Mouse (Mus musculus): ENCODE results near the gene Slc6a1.

Slc6a1 gene

DNA sequence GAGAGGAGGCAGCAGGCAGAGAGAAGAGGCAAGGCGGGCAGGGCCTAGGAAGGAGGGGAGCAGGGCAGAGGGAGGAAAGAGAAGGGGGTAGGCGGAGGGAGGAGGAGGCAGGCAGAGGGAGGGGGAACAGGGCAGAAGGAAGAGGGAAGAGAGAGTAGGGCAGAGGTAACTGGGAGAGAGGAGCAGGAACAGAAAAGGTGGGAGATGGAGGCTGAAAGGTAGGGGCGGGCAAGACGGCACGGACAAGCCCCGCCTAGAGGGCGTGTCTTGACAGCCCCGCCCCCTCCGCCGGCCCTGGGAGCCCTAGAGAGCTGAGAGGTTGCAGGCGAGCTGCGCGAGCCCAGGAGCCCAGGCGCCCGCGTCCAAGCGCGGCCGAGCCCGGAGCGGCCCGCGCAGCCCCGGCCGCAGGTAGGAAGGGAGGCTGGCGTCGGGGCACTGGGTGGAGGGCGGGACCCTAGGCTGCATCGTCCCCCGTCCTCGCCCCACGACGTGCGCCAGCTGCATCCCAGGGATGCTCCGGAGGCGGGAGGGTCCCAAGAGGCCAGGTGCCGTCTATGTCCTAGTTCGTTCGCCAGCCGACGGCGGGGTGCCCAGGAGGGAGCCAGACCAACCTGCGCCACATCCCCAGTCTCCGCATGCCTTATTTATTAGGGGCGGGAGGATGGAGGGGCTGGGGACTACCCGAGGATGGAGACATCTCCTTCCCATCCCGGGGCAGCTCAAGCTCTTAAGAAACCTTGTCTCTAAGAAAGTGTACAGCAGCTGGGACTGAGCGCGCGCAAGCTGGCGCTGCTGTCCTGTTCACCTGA, at the start of gene Slc6a1:
Gene Slc6a1, plus strand, starts transcription at position 167 of the 809 bp plus-strand sequence.
- in situ Hi-C loops (cut with MboI; ENCODE audit: low pct_unique_long_range_greater_than_20kb in 1 of 2, low sequenced_read_pairs in 2 of 2, unreplicated experiment in 1 of 2) = no loop called here

DNA sequence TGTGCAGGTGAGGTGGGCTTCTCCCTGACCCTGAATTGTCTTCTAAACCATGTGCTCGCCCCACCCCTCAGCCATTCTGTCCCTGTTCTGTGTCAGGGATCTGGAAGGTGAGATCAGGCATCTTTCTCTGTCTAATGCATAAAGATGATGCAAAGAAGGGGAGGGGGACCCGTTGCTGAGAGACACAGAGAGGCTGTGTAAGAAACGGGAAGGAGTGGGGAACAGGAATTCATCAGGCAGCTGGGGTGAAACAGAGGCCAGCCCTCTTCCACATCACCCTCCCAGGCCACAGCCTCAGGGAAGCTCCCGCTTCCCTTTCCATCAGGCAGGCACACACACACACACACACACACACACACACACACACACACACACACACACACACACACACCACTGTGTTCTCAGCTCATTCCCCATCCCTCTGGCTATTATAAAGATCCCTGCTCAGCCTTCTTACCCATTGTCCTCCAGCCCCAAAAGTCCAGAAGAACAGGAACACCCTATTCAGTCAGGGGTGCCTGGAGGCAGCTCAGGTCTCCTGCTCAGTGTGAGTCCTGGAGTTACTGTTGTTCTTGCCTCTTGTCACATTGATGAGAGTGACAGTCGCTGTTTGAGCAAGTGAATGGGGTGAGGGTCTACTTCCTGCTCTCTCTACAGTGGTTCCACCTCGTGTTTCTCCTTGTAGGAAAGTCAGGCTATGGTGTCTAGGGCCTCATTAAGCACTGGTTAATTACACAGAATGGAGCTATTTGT, 43.4 kb upstream of the Slc6a1 start:
- in situ Hi-C loops (cut with MboI; ENCODE audit: low pct_unique_long_range_greater_than_20kb in 1 of 2, low sequenced_read_pairs in 2 of 2, unreplicated experiment in 1 of 2) = no loop called here

DNA sequence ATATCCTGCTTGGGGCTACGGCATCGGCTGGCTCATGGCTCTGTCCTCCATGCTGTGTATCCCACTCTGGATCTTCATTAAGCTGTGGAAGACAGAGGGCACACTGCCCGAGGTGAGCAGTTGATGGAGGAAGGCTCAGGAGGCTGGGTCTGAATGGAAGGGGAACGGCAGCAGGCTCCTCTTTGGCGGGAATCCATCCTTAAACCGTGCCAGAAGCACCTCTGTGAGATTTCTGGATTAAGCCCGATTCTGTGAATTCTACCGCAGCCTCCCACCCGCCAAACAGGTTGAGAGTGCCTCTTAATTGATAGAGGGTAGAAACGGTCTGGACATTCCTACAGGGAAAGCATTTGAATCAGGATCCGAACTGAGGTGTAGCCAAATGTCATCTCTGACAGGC, 36.8 kb upstream of the Slc6a1 start:
- in situ Hi-C loops (cut with MboI; ENCODE audit: low pct_unique_long_range_greater_than_20kb in 1 of 2, low sequenced_read_pairs in 2 of 2, unreplicated experiment in 1 of 2) = no loop called here

DNA sequence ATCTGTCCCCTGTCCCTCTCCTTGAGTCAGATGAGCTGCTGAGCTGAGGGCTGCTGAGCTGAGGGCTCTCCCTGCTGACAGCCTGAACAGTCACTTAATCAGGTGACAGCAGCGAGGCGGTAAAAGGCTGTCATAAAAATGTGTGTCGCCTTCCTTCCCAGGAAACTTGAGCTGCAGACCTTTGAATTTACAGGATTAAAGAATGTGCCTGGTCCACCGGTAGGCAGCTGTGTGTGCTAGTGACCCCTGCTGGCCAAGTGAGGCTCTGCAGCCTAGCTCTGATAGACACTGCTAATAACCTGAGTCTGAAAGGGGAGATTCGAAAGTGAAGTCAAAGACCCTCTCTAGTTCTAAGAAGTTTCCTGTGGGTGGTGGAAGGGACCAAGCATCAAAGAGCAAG, 32.1 kb upstream of the Slc6a1 start:
- in situ Hi-C loops (cut with MboI; ENCODE audit: low pct_unique_long_range_greater_than_20kb in 1 of 2, low sequenced_read_pairs in 2 of 2, unreplicated experiment in 1 of 2) = no loop called here

DNA sequence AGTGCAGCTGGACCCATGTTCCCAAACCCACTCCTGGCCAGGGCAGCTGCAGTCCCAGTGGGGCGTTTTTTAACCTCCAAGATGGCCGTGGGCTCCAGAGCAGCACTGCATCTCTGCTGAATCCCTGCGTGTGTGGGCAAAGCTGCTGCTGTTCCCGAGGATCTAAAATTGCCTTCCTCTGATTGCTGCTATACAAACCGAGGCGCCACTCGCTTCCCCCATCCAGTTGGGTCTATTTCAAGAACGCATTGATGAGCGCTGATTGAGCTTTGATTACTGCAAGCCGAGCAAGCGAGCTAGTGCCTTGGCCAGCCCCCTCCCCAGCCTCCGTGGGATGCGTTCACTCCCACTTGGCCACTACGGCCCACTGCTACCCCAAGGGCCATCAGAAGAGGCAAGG, 27.5 kb upstream of the Slc6a1 start:
- in situ Hi-C loops (cut with MboI; ENCODE audit: low pct_unique_long_range_greater_than_20kb in 1 of 2, low sequenced_read_pairs in 2 of 2, unreplicated experiment in 1 of 2) = no loop called here

DNA sequence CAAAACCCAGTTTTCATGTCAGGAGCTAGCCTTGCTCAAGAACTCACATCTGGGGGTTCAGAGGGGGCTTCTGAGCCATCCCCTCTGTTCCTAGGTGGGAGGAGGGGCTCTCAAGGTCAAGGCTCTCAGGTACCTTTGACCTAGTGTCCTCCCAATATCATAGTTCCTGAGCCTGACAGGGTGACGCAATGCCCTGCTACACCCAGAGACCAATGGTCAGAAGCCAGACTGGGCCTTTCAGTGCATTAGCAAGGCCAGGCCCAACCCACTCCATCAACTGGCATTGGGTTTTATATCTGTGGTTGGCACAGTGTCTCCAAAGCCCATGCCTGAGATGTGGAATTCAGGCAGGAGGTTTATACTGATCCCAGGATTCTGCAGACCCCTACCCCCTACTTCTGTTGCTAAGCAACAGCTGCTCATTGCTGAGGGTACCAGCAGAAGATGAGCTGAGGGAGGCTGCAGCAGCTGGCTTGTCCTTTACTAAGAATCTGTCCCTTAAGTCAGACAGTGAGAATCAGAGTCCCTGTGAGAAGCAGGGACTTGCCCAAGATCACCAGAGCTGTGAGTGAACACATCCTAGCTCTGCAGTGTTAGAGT, 24.6 kb upstream of the Slc6a1 start:
- in situ Hi-C loops (cut with MboI; ENCODE audit: low pct_unique_long_range_greater_than_20kb in 1 of 2, low sequenced_read_pairs in 2 of 2, unreplicated experiment in 1 of 2) = no loop called here

DNA sequence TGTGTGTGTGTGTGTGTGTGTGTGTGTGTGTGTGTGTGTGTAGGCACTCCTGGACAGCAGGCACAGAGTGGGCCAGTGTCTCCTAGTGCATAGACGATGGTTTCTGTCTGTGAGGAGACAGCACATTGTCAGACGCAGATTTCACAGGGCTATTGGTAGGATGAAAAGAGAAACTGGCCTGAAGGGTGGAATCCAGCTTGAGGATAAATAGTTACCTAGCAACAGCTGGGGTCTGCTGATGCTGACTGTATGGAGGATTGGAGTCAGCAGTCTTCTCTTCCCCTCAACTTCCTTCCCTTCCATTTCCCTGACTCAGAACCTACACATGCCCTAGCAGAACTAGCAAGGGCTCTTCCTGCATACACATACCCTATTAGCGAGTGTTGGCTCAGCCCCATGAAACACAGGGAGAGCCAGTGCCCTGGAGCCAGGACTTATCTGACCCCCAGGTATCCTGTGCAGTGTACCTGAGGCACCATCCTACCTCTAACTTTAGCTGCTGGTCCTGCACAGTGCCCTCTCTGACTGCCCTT, 23.7 kb upstream of the Slc6a1 start:
- in situ Hi-C loops (cut with MboI; ENCODE audit: low pct_unique_long_range_greater_than_20kb in 1 of 2, low sequenced_read_pairs in 2 of 2, unreplicated experiment in 1 of 2) = no loop called here

DNA sequence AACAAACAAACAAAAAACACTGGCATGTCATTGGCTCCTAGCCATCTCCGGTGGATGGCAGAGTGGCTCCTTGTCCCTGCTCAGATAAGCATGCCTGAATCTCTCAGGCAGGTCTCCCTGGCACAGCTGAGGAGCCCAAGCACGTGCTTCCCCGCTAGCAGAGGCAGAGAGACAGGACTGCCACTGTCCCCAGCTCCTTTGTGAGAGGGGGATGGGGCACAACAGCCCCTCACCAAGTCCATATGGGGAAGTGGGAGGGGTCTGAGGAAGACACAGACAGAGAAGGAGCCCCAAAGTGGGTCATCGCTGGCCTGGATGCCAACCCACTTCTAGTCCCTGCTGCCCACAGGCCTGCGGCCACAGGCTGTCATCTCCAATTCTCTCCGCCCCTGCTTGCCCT, 20.8 kb upstream of the Slc6a1 start:
- in situ Hi-C loops (cut with MboI; ENCODE audit: low pct_unique_long_range_greater_than_20kb in 1 of 2, low sequenced_read_pairs in 2 of 2, unreplicated experiment in 1 of 2) = no loop called here

DNA sequence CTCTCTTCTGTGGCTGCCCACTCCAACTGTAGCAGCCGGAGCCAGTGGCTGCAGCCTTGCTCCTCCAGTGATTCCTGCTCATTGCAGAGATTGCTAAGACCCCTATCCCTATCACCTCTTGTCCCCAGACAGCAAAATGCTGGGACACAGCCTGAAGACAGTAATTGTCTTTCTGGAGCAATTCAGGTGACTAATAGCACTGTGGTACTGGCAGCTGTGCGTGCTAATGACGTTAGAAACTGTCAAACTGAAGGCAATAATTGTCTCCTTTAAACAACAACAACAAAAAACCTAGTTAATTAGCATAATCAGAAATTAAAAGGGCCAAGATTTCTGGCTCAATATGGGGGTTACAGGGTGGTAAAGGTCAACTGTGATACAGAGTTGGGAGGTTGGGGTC, 18.4 kb upstream of the Slc6a1 start:
- in situ Hi-C loops (cut with MboI; ENCODE audit: low pct_unique_long_range_greater_than_20kb in 1 of 2, low sequenced_read_pairs in 2 of 2, unreplicated experiment in 1 of 2) = no loop called here

DNA sequence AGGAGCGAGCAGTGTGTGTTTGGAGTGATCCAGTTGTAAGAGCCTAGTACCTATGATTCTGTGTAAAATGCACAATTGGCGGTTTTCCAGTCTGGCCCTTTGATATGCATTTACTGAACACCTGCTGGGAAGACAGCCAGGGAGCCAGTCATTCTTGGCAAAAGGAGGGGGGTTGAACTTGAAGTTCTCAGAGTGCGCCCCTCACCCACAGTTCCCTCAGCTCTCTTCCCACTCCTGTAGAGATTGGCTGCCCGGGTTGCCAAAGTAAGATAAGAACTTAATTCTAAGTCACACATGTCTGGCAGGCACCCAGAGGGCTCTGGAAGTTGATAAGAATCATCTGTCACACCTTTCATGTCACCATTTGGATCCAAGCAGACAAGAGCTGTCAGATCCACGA, 18.0 kb upstream of the Slc6a1 start:
- in situ Hi-C loops (cut with MboI; ENCODE audit: low pct_unique_long_range_greater_than_20kb in 1 of 2, low sequenced_read_pairs in 2 of 2, unreplicated experiment in 1 of 2) = no loop called here

DNA sequence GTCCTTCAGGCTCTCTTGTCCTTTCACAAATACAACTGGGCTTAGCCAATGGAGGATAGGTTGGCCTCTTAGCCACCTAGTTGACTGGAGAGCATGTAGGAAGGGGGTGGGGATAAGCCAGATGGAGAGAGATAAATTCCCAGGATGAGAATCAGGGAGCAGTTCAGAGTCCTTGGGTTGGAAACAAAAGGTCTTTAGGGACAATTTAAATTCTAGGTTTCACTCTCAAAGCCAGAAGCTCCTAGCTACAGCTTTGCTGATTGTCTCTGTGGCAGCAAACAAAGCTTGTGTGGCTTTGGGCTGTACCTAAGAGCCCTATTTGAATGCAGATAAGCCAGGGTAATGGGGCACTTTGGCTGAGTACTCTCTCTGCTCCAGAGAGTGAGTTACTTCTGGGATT, 16.2 kb upstream of the Slc6a1 start:
- in situ Hi-C loops (cut with MboI; ENCODE audit: low pct_unique_long_range_greater_than_20kb in 1 of 2, low sequenced_read_pairs in 2 of 2, unreplicated experiment in 1 of 2) = no loop called here

DNA sequence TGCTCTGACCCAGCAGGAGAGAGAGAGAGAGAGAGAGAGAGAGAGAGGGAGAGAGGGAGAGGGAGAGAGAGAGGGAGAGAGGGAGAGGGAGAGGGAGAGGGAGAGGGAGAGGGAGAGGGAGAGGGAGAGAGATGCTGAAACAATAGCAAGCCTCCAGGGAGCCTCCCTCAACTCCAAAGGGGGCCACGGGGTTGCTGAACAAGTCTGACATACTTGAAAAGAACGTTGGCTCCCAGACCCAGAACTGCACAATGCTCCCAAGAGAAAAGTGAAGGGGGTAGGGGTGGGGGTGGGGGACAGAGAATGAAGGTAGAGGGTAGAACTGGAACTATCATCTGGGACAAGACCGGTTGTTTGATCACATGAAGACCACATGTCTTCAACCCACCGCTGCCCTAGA, 14.5 kb upstream of the Slc6a1 start:
- in situ Hi-C loops (cut with MboI; ENCODE audit: low pct_unique_long_range_greater_than_20kb in 1 of 2, low sequenced_read_pairs in 2 of 2, unreplicated experiment in 1 of 2) = no loop called here

DNA sequence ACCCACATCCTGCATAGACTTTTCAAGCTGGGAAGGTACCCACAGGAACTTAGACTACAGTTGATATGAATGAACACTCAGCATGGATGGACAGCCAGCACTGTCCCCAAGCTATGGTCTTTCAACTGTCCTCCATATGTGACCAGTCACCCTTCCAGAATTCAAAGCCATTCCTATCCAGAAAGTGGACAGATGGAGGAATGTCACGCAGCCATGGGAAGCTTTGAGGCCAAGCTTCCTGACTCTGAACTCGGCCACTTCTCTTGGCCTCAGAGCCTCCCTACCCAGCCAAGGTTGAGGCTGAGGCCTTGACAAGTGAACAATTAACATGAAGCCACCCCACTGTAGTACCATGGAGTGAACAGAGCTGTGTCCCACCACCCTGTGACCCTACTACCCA, 12.8 kb upstream of the Slc6a1 start:
- in situ Hi-C loops (cut with MboI; ENCODE audit: low pct_unique_long_range_greater_than_20kb in 1 of 2, low sequenced_read_pairs in 2 of 2, unreplicated experiment in 1 of 2) = no loop called here

DNA sequence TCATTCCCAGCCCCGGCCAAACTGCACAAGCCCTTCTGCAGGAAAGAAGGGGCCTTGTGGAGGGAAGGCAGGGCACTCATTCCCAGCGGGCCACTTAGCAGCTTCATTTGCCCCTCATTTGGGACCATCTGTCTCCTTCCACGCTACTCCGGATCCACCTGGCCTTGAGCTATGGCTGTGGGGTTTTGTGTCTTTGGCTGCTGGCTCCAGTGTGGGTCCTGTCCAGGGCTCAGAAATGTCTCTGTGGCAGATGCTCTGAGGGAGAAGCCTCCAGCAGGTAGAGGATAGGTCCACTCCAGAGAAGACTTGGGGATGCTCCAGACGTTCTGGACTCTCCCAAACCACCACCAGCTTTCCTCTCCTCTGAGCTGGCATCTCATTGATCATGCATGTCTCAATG, 11.6 kb upstream of the Slc6a1 start:
- in situ Hi-C loops (cut with MboI; ENCODE audit: low pct_unique_long_range_greater_than_20kb in 1 of 2, low sequenced_read_pairs in 2 of 2, unreplicated experiment in 1 of 2) = no loop called here

DNA sequence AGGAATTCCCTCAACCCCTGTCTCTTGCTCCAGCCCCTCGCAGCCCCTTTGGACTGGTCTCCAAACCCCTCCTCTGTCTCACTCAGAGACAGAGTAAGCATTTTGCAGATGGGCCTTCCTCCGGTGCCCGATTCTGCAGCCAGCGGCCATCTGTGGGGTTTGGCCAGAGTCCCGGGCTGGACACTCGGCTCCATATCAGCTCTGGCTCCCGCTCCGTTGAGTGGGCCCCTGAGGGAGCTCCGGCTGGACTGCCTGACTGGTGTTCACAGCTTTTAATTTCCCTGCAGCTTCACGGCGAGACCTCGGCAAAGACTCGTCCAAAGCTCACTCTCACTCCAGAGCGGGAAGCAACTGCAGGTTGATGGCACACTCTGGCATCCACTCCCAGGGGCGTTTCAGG, 10.2 kb upstream of the Slc6a1 start:
- in situ Hi-C loops (cut with MboI; ENCODE audit: low pct_unique_long_range_greater_than_20kb in 1 of 2, low sequenced_read_pairs in 2 of 2, unreplicated experiment in 1 of 2) = no loop called here

DNA sequence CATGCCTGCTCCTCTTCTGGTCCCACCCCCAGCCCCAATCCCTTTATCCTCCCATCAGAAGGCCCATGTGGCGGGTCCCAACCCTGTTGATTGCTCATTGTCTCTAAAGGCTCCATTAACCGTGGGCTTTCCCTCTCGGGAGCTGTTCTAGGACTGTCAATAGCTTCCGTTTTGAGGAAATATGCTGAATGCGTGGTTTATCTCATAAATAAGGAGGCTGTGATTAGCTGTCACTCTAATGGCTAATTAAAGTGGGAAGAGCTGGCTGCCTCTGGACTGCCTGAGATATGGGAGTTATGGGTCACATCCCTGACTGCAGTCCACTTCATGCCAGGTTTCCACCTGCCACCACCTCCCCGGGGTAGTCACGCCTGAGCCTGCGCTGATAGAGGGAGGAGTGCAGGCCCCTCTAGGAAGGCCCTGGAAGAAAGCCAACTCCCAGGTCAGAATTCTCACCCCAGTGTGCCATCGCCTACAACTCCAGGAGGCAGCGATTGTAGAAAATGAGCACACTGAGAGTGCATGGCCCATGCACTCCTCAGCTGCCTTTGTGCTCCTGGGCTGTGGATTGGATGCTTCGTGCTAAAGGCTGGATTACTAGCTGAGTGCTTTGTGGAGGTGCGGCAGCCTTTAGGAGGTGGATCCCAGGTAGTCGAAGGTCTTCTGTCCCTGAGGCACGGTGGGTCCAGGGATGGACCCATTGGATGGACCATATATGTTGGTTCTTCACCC, 8.3 kb upstream of the Slc6a1 start:
- in situ Hi-C loops (cut with MboI; ENCODE audit: low pct_unique_long_range_greater_than_20kb in 1 of 2, low sequenced_read_pairs in 2 of 2, unreplicated experiment in 1 of 2) = no loop called here

DNA sequence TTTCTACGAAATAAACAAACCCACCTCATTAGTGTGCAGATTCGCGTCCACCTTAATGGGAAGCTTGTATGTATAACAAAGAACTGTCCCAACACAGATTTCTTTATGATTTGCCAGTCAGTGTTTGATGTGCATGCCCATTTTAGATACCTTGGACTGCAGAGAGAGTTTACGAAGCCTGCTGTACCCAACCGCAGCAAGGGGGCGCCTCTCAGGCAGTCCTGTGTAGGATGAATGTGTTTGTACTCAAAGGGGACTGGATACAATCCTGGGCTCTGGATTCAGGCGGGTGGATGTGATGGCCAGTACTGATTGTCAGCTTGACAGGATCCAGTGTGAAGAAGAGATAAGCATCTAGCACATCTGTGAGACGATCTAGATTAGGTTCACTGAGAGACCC, 6.6 kb upstream of the Slc6a1 start:
- in situ Hi-C loops (cut with MboI; ENCODE audit: low pct_unique_long_range_greater_than_20kb in 1 of 2, low sequenced_read_pairs in 2 of 2, unreplicated experiment in 1 of 2) = no loop called here

DNA sequence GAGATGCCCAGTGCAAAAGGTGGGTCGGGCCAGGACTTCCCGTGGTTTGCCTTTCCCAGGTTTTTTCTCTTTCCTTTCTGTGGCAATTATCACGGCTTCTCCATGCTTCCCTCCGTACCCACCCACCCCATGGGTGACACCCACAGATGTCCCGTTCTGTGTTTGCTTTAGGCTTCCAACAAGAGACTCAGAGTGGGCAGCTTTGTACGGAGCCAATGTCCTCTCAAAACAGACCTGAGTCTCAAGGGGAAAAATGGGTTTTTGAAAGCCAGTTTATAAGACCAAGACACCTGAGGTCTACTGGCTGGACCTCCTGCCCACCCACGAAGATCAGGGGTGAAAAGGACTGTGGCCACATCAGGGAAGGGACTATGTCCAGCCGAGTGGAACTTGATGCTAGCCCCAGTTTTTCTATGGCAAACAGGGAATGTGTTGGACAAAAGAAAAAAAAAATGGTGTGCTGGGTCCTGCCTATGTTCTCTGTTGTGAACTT, 889 bp downstream of the Slc6a1 start:
- in situ Hi-C loops (cut with MboI; ENCODE audit: low pct_unique_long_range_greater_than_20kb in 1 of 2, low sequenced_read_pairs in 2 of 2, unreplicated experiment in 1 of 2) = no loop called here
